Mouse (Mus musculus) midbrain, embryonic 14.5 days (tissue): ENCODE results near the gene Naa35. TPM values are rescaled to one million over a fixed set of nuclear protein-coding genes. Genes with fewer than 3 reads are reported as not detected.

Source experiments
- ATAC-seq: fragments of 200-750 bp; cut with Nextera tagmentation; 2 replicates; pipeline ENCODE4 v1.8.0; 2017; ENCODE audit warnings: moderate number of reproducible peaks, moderate library complexity; ENCODE audit not compliant: low FRiP score, low TSS enrichment
- DNase-seq: peaks from one replicate; pipeline ENCODE4 v3.0.0-alpha.2; 2015
- H3K27ac ChIP-seq: fragments of 300-500 bp; sonication (generic); replicated peaks from 2 replicates; pipeline ENCODE4 v1.5.1; 2014; ENCODE audit warnings: mild to moderate bottlenecking, low read depth, low read length, moderate library complexity
- H3K27me3 ChIP-seq: fragments of 300-500 bp; sonication (generic); 2 replicates; pipeline ENCODE4 v1.6.1; 2014; ENCODE audit warnings: low read length, control low read depth, mixed read lengths; ENCODE audit not compliant: control insufficient read depth, insufficient read depth
- H3K36me3 ChIP-seq: fragments of 300-500 bp; sonication (generic); 2 replicates; pipeline ENCODE4 v1.6.1; 2014; ENCODE audit warnings: low read length, control low read depth; ENCODE audit not compliant: control insufficient read depth, insufficient read depth
- H3K4me1 ChIP-seq: fragments of 300-500 bp; sonication (generic); 2 replicates; pipeline ENCODE4 v1.6.1; 2014; ENCODE audit warnings: mild to moderate bottlenecking, antibody characterized with exemption, low read length, control low read depth; ENCODE audit not compliant: control insufficient read depth, insufficient read depth
- H3K4me2 ChIP-seq: fragments of 300-500 bp; sonication (generic); 2 replicates; pipeline ENCODE4 v1.6.1; 2014; ENCODE audit warnings: mild to moderate bottlenecking, low read length, moderate library complexity
- H3K4me3 ChIP-seq: fragments of 300-500 bp; sonication (generic); replicated peaks from 2 replicates; pipeline ENCODE4 v1.5.1; 2014; ENCODE audit warnings: low read depth, low read length
- H3K9ac ChIP-seq: fragments of 300-500 bp; sonication (generic); replicated peaks from 2 replicates; pipeline ENCODE4 v1.6.1; 2014; ENCODE audit warnings: mild to moderate bottlenecking, low read length, moderate library complexity
- H3K9me3 ChIP-seq: fragments of 300-500 bp; sonication (generic); 2 replicates; pipeline ENCODE4 v1.6.1; 2016; ENCODE audit warnings: low read length, control low read depth, mixed read lengths; ENCODE audit not compliant: control insufficient read depth
- WGBS: fragments of 180-500 bp; shearing (Covaris S2); extraction: QIAGEN DNeasy Blood & Tissue Kit; methylation state at CpG from one replicate; pipeline ENCODE4 v1.1.7; 2014; 5-methylcytosine and 5-hydroxymethylcytosine counted together
- polyA plus RNA-seq: library from polyadenylated mRNA; unstranded; fragments of >200 nt; fragmentation: Nextera tagmentation; extraction: Ambion mirVana; gene quantifications from 2 replicates; pipeline ENCODE4 v1.2.1, GENCODE M21; 2014

The Naa35 gene
- polyA plus RNA-seq, 1 experiment from 2014 or later: 153 TPM

- Histone ChIP-seq H3K4me1 (peaks cover 15% of the 10 kb centered on the region), H3K9ac (peak overlapping the region; percentile 75), H3K9me3 (no peaks in the 10 kb centered on the region), H3K36me3 (0 out of 2 replicates have a peak, but pooled peaks cover 4% of the 10 kb centered on the region), H3K4me3 (peak overlapping the region; percentile 75), H3K27me3 (no peaks in the 10 kb centered on the region), H3K4me2 (peak overlapping the region; percentile 73), H3K27ac (peak overlapping the region; percentile 87)
- peak; percentile 67 for DNase-seq
- 2% methylated on average over 3 of the region's 3 CpGs for WGBS
- no peak for ATAC-seq
These were observed 89.2 kb downstream of the Naa35 start for GRCm38 (mm10) chr13:59674215-59674614.

DNA sequence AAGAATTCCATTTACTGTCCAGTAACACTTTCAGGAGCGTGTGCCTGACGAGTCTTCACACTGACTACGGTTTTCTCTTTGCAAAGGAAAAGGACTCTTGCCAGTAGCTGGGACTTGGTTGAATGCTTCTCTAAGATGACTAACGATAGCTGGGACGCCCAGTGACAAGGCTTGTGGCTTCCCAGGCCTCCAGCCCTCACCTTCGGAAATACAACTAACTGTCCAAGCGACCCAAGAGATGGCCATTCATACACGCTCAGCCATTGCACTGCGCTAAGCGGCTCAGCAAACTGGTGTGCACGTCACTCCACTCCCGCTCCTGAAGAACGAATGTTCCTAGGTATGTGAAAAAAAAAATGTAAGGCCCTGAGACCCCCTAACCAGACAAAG, 89.7 kb downstream of the Naa35 start:
- no peaks in the 10 kb centered on the region for H3K27me3 ChIP-seq
- under 1% methylated on average over 13 of the region's 13 CpGs for WGBS
- peak overlapping the region; percentile 87 for H3K27ac ChIP-seq
- H3K9ac ChIP-seq: peak overlapping the region; percentile 75
- ATAC-seq: no peak
- H3K36me3 ChIP-seq: no peaks in the 10 kb centered on the region
- H3K4me2 ChIP-seq: peak overlapping the region; percentile 73
- H3K4me1 ChIP-seq: peaks cover 15% of the 10 kb centered on the region
- H3K9me3 ChIP-seq: no peaks in the 10 kb centered on the region
- peak; percentile 69 for DNase-seq
- peak overlapping the region; percentile 75 for H3K4me3 ChIP-seq

DNA sequence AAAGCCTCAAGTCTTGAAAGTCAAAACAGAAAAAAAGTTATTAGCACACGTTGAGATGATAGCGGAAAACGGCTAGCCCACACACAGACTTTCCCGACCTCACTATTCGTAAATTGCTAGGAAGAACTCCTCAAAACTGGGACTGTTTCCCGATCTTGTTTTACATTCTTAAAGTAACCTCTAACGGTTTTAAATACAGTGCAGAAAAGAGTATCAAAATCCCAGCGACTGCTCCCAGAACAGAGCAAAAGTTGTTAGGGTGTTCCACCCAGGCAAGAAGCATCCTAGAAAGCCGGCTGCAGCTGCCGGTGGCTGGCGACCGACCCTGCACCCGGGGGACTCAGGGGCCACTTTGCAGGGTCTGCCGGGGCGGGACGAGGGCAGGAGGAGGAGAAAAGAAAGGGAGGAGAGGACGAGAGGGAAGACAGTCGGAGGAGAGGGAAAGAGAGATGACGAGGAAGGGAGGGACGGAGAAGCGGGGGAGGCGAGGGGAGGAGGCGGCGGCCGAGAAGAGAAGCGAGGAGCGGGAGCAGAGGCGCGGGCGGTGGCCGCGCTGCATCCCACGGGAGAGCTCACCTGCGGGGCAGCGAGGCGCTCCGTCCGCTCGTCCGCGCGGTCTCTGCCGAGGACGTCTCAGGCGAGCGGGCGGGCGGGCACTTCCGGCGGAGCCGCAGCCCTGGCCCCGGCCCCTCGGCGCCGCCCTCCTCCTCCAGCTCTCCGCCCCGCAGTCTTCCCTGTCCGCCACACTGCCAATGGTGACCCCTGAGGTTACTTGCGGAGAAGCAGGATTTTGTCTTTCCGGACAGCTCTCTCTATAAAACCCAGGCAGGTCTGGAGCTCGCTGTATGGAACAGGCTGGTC, 90.3 kb downstream of the Naa35 start, which contains the start of gene Golm1:
TSS of gene Golm1 (minus strand) at position 661 of the 861 bp plus-strand sequence.
- no peaks in the 10 kb centered on the region for H3K9me3 ChIP-seq
- WGBS: under 1% methylated on average over 60 of the region's 61 CpGs
- no peaks in the 10 kb centered on the region for H3K27me3 ChIP-seq
- H3K27ac ChIP-seq: peak within 1 kb of the TSS; percentile 87
- peak within 1 kb of the TSS; percentile 73 for H3K4me2 ChIP-seq
- H3K9ac ChIP-seq: peak within 1 kb of the TSS; percentile 75
- peak within 1 kb of the TSS; percentile 75 for H3K4me3 ChIP-seq
- H3K4me1 ChIP-seq: peaks cover 12% of the 10 kb centered on the region
- DNase-seq (peak; percentile 79), ATAC-seq (peak; percentile 83)
- no peaks in the 10 kb centered on the region for H3K36me3 ChIP-seq

DNA sequence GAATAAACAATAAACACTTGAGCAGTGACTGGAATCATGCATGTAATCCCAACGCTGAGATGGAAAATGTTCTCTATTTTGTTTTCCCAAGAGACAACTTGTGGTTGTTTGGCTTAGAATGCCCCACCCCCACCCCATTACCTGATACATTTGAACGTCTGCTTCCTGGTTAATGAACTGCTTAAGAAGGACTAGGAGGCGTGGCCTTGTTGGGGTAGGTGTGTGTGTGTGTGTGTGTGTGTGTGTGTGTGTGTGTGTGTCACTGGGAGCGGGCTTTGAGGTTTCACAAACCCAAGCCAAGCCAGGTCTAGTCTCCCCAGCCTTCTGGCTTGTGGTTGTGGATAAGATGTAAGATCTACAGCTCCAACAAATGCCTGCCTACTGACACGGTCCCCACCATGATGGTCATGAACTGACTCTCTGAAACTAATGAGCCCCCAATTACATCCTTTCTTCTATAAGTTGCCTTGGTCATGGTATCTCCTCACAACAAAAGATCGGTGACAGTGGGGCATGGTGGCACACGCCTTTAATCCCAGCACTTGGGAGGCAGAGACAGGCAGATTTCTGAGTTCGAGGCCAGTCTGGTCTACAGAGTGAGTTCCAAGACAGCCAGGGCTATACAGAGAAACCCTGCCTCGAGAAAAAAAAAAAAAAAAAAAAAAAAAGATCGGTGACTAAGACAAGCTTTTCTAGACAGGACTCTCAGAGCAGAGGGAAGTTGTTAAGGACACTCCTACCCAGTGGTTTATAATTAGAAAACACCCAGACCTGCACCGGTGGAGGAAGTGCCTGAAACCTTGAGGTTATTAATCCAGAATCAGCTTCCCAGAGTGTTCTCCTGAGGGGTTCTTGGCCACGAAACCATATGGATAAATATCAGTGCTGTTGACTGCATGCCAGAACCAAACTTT, 91.5 kb downstream of the Naa35 start:
- Histone ChIP-seq H3K9me3 (no peaks in the 10 kb centered on the region), H3K27ac (no peak overlapping the region), H3K4me2 (no peak overlapping the region), H3K27me3 (no peaks in the 10 kb centered on the region), H3K9ac (no peak overlapping the region), H3K4me1 (peaks cover 12% of the 10 kb centered on the region), H3K4me3 (0 out of 2 replicates have a peak overlapping the region, but pooled peaks have one; percentile 75), H3K36me3 (no peaks in the 10 kb centered on the region)
- 79% methylated on average over 12 of the region's 12 CpGs for WGBS
- ATAC-seq: no peak
- DNase-seq: no peak

DNA sequence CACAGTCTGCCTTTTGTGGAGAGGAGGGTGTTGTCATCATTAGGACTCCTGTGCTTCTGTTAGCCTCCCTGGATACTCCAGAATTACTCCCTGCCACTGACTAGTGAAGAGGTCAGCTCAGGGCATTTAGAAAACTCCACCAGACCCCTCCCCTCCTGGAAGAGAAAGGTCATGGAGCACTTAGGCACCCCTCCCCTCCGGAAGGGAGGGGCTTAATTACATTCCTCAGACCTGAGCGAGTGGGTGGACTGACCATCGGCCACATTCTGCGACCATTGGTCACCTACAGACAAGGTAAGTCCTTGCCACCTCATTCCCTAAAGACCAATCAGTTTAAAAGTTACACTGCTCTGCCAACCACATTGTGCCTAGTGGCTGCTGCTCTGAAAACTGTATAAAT, 94.2 kb downstream of the Naa35 start:
- H3K4me3 ChIP-seq: no peak overlapping the region
- H3K9me3 ChIP-seq: no peaks in the 10 kb centered on the region
- no peak overlapping the region for H3K27ac ChIP-seq
- no peaks in the 10 kb centered on the region for H3K4me1 ChIP-seq
- no peak overlapping the region for H3K4me2 ChIP-seq
- H3K36me3 ChIP-seq: no peaks in the 10 kb centered on the region
- no peak overlapping the region for H3K9ac ChIP-seq
- WGBS: 60% methylated on average over 4 of the region's 4 CpGs
- ATAC-seq (no peak), DNase-seq (no peak)
- no peaks in the 10 kb centered on the region for H3K27me3 ChIP-seq

- ATAC-seq: no peak
- 84% methylated on average over 4 of the region's 4 CpGs for WGBS
- no peaks in the 10 kb centered on the region for H3K9me3 ChIP-seq
- DNase-seq: no peak
- no peak overlapping the region for H3K27ac ChIP-seq
- H3K36me3 ChIP-seq: no peaks in the 10 kb centered on the region
- no peak overlapping the region for H3K4me2 ChIP-seq
- H3K4me1 ChIP-seq: no peaks in the 10 kb centered on the region
- H3K4me3 ChIP-seq: no peak overlapping the region
- no peak overlapping the region for H3K9ac ChIP-seq
- no peaks in the 10 kb centered on the region for H3K27me3 ChIP-seq
These were observed 94.8 kb downstream of the Naa35 start for GRCm38 (mm10) chr13:59679908-59680307.

- Histone ChIP-seq H3K4me3 (no peak overlapping the region), H3K36me3 (no peaks in the 10 kb centered on the region), H3K9me3 (no peaks in the 10 kb centered on the region), H3K4me1 (no peaks in the 10 kb centered on the region), H3K27me3 (no peaks in the 10 kb centered on the region), H3K27ac (no peak overlapping the region), H3K4me2 (no peak overlapping the region), H3K9ac (no peak overlapping the region)
- 45% methylated on average over 7 of the region's 7 CpGs for WGBS
- DNase-seq (no peak), ATAC-seq (no peak)
These were observed 97.6 kb downstream of the Naa35 start for GRCm38 (mm10) chr13:59682629-59683028.

DNA sequence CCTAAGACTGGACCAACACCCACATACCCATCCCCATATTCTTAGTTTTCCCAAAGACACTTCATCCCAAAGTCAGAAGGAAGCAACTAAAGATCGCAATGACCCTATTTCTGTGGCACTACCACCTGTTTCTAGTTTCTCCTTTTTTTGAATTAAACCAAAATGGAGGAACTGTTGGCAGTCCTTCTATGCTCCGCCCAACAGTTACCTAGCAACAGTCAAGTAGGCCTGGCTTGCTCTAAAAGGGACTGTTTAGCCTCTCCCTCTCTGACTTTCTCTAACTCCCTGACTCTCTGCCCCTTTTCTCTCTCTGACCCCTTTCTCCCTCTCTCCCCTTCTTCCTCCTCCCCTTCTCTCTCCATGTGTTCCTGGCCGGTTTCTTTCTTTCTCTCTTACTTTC, 100.2 kb downstream of the Naa35 start:
- Histone ChIP-seq H3K9me3 (no peaks in the 10 kb centered on the region), H3K4me3 (no peak overlapping the region), H3K4me1 (no peaks in the 10 kb centered on the region), H3K36me3 (no peaks in the 10 kb centered on the region), H3K27me3 (no peaks in the 10 kb centered on the region), H3K4me2 (no peak overlapping the region), H3K27ac (no peak overlapping the region), H3K9ac (no peak overlapping the region)
- 90% methylated on average over 3 of the region's 3 CpGs for WGBS
- ATAC-seq (no peak), DNase-seq (no peak)
